Mouse (Mus musculus) urinary bladder, postnatal 4 days (tissue): ENCODE measurements at regions not wholly inside any gene's neighbourhood (a gene's known extent, or its start where the extent isn't known, plus 50 kb on each side); places are given as distances from the start of the nearest gene placed in this dataset.

Experiments
- DNase-seq, 2 experiments: peaks; one replicate each; pipeline ENCODE4 v3.0.0; 2021 to 2022; ENCODE audit warnings: low spot score in 2 of 2

DNA sequence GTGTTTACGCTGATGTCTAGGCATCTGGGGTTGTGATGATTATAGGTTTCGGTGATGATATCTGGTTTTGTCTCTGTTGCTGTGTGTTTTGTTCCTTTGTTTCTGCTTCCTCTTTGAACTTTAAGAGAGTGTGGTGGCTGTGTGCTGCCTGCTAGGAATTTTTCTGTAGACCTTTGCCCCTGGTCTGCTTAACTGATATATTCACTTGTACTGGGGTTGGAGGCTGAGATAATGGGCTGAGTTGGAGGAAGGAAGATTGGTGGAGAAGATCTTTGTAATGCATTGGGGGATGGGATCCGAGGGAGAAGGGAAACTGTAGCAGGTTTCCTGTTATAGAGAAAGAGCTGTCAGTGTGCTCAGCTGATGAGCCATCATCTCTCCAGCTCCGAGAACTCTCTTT is 55.8 kb downstream of the Mid1ip1 start:
- no peak for DNase-seq

DNA sequence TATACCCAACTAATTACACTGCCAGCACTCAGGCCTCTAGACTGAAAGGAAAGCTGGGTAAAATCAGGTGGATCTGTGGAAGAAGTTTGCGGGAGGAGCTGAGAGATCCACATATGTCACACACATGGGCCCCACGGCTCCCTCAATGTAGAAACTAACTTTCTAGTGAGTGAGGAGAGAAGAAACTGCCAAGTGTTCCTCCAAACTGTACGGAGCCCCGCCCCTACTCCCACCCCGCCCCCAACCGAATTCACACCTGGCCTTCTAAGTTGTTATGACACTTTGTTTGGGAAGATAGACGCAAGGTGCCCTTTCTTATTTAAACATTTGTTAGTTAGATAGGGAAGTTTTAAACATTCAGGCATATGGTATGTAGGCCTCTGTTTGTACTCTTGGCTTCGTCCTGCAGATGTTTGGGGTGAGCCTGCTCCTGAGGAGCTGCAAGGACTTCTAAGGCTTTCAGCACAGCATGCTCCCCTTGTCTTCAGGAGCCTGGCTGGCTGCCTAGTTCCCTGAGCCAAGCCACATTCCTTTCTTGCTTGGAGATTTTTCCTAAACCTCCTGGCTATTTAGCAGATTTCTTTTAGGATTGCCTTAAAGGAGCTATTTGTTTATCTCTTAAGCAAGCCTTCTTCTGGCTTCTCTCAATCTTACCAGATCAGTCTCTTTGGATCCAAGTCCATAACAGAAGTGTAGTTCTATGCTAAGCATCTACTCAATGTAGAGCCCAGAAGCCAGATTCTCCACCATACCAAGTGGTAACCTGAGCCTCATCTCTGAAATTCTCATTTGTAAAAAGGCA is 61.1 kb downstream of the Mid1ip1 start:
- DNase-seq, result peak in 1 of 2 experiments; percentile 54

DNA sequence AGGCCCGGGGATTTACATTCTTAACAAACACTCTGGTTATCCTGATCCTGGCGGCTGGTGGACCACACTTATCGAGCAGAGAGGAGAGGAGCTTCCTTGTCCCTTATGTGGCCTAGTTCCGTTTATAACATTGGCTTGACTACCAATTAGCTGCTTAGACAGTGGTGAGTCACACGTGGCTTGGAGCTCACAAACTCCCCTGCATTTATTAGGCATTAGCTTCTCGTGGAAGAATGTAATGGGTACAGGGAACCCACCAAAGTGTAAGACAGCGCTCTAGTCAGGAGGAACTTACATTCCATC is 61.7 kb downstream of the Mid1ip1 start:
- no peak for DNase-seq

DNA sequence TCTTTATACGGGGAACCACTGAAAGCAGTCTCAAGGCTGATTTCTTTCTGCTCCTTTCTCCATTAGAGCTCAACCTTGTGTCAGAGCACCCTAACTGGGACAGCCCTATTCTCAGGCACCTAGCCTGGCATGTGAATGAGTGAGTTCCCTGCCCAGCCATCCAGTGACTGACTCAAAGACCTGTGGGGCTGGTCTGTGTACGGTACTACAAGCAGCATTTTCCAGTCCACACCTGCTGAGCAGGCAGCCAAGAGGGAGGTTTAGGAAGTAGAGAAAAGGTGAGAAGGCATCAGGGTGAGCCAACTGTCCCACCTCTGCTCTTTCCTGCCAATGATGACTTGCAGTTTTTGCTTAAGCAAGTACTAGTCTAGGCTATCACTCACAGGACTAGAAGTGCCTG is 63.2 kb downstream of the Mid1ip1 start:
- no peak for DNase-seq

DNA sequence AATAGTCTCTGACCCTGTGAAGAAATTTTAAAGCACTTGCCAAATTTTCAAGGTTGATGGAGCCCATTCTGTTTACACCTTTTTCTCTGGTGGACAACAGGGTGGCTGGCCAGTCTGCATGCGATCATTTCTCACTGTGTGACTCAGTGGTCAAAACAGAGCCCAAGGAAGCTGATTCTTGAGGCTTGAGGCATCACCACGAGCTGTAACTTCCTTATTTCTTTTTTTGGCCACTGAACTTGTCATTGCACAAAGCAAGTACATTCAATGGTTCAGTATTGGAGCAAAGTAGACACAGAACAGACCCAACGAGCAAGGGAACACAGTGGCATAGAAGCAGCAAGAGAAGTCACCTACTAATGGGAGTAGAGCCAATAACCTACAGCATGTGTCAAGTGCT is 71.5 kb downstream of the Mid1ip1 start:
- no peak for DNase-seq

DNA sequence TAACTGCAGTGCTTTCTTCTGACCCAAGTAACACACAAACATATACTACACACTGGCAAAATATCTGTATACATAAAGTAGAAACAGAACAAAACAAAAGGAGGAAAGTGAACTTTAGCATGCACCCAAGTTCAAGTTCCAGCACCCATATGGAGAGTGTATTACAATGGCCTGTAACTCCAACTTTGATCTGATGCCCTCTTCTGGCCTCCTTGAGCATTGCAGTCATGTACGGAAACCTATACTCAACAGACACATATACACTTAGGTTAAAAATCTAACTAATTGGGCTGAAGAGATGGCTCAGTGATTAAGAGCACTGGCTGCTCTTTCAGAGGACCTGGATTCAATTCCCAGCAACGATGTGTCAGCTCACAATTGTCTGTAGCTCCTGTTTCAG is 72.2 kb downstream of the Mid1ip1 start:
- no peak for DNase-seq

DNA sequence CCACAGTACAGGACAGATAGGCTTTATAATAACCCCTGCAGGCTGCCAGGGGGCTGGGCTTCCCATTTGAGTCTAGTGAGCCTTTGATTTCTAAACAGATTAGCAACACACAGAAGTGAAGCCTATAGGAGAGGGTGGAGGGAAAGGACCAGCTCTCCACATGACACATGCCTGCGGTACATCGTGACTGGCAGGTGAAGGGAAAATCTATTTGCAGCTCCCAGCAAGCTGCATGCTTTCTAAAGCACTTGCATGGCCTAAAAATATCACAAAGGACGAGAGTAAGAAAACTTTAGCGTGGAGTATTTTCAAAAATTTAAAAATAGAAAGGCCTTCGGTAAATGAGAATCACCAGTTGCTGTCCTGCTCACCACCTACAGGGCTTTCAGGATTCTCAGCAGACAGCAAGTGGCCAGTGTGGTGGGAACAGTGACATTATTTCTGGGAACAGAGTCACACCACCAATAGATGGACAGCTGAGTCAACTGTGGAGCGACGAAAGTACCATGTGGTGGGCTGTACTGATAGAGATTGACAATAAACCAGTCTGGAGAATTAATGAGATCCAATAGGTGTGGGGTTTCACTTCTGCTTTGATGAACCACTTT is 105.6 kb downstream of the Mid1ip1 start:
- no peak for DNase-seq

DNA sequence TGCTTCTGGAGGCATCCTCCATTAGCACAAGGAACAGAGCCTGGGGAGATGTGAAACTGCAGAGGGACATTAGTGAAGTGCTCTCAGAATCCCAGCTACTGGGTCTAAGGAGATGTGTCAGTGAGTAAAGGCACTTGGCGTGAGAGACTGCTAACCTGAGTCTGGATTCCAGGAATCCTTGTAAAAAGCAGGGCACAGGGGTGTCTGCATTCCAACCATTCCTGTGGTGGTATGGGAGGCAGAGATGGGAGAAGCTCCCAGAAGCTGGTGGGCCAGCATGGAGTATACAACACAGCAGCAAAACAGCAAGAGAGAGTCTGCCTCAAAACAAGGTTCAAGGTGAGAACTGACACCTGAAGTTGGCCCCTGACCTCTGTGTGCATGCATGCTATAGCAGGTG is 118.9 kb downstream of the Mid1ip1 start:
- DNase-seq, result no peak

DNA sequence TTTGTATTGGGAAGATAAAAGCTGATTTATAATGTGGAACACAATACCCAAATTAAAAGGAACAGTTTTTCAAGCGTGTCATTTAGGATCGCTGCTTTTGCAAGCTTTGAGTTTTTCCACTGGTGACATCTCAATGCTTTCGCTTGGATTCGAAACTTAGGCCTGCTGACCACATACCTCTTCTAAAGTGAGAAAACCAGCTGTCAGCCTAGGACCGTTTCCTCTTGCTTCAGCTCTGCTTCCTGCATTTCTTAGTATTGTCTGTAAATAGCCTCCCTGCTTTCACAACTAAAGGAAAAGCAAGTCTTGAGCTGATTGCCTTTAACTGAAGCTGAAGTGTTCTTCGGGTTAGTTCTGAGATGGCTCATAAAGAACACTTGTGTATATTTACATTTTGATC is 142.3 kb downstream of the Mid1ip1 start:
- DNase-seq, result no peak

DNA sequence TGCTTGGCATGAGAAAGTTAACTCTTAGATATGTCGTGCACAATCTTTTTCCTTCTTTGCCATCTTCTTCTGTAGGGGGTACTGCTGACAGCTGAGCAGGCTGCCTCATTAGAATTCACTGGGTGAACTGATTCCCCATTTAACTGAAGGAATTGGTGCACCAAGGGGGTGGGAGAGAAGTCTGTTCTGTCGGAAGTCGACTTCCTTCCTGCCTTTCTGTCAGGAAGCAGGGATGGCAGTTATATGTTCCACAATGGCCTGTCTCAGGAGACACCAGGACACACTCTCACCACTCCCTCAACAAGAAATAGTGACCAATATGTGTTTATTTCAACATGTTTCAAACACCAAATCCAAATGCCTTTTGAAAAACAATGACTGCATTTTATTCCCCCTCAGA is 142.9 kb downstream of the Mid1ip1 start:
- no peak for DNase-seq

DNA sequence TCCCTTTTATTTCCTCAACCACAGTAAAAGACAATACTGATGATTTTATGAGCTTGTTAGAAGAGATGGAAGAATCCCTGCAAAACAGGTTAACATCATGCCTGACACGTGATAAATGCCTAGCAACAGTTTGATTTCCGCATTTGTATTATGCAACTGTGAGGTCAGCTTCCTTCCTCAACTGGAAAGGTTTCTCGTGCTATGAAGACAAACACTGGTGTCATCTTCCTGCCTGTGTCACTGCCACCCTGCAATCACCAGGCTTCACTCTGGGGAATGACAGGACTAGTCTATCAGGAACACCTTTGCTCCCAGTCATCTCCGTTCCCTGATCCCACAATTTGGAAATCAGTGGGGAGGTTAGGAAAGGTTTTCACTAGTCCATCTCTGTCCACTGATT is 156.8 kb downstream of the Mid1ip1 start:
- DNase-seq, result no peak

DNA sequence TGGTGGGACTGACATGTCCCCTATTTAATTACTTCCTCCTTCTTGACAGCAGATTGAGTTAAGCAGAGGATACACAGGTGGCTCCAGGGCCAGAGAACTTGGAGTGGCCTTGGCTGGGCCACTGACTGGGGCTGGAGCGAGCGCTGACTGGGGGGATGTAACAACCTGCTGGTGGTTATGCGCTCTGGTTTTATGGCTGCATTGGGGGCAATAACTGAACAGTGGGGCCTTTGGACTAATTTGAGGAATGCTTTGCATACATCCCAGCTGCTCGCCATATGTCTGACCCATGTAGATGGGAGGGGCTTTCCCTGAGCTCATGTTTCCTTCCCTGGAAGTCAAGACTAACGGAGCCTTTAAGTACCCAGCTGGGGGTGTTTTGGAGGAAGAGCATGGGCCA is 163.0 kb downstream of the Mid1ip1 start:
- no peak for DNase-seq

DNA sequence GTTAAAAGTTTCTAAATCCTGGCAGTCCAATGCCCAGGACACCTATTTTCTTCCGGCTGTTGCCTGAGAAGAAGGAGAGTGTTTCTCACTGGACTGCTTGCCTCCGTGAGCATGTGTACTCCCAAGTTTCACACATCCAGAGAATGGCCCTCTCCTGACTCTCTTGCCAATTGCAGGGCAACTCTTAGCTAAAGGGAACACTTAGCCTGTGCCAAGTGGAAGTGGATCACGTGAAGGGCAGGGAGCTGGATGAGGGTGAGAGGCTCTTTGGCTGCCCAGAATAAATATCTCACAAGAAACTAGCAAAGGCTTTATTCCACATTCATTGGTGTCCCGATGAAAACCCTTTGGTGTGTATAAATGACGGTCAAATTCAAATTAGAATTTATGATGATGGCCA is 164.1 kb downstream of the Mid1ip1 start:
- DNase-seq, result no peak

DNA sequence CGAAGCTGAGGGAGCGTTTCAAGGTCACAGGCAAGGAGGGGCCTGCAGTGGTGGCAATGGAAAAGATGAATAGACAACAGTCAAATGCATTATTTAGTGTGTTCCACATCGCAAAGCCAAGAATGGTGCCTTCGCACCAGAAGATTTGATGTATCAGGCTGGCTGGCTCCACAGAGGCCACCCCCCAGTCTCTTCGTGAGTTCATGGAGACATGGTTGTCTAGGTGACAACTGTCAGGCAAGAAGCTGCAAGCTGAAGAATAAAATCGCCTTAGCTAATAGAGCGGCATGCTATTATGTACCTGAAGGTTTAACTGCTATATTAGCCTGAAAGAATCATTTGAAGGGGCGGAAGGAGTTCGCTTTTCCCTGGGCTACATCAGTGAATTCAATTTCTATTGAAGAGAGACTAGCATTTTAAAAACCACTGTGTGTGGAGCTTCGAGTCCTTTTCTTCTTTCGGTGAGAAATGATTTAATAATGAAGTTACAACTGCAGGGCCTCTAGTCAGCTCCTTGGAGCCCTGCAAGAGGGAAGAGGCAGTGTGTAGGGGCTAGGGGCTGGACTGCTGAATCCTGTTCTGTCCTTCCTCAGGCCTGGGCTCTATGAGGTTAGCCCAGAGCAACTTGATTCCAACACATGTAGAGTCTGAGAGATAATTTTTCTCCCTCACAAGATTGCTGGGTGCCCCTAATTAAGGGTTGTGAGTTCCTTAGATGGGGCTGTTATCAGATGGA is 169.1 kb downstream of the Mid1ip1 start:
- DNase-seq, result no peak

DNA sequence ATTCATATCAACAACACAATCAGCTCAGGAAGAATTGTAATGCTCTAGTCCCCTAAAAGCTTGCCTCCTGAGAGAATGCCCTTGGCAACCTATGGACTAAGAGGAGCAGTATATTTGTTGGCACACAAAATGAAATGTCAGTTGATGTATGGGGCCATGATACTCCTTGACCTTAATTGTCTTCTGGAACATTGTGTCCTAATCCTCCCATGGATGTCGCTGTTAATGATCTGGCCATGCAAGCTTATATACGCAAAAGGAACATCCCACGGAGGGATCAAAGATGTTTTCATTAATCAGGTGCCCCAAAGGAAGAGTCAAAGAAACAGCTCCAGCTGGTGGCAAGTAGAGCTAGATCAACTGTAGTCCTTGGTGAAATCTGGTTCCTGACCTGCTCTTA is 178.0 kb downstream of the Mid1ip1 start:
- no peak for DNase-seq

DNA sequence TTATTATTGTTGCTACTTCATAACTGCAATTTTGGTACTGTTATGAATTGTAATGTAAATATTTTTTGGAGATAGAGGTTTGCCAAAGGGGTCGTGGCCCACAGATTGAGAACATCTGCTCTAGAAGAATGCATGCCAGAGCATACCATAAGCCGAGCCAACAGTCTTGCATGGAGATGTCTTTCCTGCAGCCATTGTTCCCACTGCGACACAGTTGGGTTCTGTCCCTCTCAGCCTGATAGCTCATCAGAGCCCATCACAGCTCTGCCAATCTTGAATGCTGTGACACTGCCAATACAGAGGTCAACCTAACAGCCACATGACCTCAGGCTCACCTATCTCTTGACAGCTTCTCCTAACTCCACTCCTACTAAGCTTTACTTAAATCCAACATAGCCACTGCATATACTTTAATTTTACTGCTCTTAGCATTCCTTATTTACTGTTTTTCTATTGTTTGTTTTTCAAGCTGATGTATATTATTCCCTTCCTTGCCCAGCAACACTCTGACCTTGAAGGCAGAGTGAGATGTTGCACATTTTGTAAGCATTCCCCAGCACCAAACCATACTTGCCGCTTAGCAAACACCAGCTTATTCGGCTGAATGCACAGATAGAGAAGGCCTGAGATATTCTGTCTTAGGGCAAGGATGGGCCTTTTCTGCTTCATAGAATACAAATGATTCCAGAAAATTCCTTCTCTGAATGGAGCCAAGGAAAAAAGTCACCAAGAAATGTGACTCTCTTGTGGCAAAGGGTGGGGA is 181.6 kb downstream of the Mid1ip1 start:
- no peak for DNase-seq

DNA sequence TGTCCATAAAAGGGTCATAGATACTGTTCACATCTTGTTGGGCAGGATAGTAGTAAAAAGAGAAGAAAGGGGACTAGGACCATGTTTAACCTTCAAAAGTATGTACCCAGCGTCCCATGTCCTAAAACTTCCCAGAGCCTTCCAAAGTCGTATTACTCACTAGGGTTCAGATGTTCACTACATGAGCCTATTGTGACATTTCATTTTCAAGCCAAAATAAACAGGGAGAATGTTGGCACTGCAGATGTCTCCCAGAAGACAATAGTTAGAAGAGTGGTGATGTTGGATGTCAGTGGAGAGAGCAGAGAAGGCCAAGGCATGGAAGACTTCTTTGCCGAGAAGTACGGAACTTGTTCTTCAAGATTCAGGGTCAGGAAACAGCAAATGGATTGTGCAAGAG is 187.9 kb downstream of the Mid1ip1 start:
- no peak for DNase-seq

DNA sequence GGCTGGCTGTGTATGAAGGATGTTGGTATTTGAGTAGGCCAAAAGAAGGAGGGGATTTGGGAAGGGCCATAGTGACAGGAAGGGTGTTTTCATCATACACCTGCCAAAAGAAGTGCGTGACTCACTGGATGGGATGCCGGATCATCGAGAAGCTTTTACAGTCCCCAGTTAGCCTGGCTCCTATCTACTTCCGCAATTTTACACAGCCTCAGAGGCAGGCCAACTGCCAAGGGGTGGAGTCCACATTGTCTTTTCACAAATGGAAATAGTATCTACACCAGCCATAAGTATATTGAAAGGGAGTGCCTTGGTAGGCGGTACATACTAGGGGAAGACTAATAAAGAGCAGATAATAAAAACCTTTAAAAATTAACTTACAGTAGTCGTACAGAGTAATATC is 189.3 kb downstream of the Mid1ip1 start:
- no peak for DNase-seq

DNA sequence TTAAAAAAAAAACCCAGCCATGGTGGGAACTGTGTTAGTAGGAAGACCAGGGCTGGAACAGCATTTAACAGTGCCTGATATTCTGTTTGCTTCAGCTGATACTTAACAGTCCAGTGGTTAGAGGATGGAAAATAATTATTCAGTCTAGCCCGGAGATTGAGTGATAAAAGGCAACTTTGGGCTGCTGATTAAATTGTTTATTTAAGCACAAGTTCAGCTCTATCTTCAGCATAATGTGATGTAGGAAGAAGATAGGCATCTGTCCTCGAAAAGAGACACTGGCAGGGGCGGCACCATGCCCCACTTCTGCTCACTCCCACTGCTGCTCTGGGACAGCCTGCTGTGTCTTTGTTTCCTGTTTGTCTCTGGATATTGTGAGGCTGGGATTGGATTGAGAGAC is 190.1 kb downstream of the Mid1ip1 start:
- DNase-seq, result no peak

DNA sequence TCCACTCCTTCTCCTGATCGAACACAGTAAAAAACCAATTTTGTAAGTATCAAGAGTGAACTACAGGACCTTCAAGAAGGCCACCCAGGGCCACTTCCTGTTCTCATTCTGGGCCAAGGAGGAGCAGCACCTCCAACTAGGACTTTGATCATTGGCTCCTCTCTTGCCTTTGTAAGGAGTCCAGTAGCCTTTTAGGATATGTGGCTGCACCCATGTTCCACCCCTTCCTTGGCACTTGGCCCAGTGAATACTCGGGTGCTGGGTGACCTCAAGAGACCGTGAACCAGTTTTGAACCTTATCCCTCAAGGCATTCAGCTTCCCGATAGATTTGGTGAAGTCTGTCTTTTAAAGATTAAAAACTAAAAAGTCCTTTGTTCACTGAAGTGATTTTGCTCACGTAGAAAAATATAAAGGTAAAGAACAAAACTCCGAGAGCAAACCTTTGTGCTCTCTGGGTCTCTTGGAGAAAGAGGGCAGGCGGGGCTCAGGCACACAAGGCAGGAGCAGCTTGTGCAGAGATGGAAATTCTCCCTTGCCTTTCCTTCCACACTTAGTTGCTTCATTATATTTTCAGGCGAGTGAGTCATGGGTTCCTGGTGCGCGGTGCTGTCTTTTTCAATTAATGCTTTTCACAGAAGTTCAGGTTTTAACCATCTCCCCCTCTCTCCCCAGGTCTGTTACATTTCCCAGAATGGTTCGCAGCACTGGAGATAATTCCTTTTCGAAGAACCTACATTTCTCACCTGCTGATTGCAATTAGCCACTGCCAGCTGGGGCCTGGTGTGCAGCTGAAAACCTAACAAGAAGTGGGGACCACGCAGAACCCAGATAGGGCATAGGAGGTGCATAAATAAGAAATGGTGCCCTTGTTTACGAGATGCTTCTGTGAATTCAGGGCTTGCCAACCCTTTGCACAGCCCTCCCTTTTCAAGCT is 196.6 kb downstream of the Mid1ip1 start:
- no peak for DNase-seq
